Mouse (Mus musculus) left cerebral cortex, postnatal 10 days (tissue): ENCODE data around the gene Hoxa5. TPM values are rescaled to one million over a fixed set of nuclear protein-coding genes. Genes with fewer than 3 reads are reported as not detected.

Experiments
- microRNA-seq: library from miRNA; unstranded; fragments of <30 nt; microRNA quantifications from one replicate; pipeline ENCODE4 v1.2.0, GENCODE M21; 2022
- total RNA-seq, 2 experiments: library from RNA; stranded (reverse); gene quantifications; 2 replicates each; pipeline ENCODE4 v1.2.3; 2021

The Hoxa5 gene
- total RNA-seq, 2 experiments from 2014 or later, result not detected

Small RNAs within 50 kb of the gene (microRNA-seq; reads per million reads assigned to microRNA genes)
- gene Mir196b, result 2.3 reads per million

Other genes starting within 250 kb of the Hoxa5 start
- gene Skap2, start 192.0 kb downstream of the Hoxa5 start, total RNA-seq, result 1 to 10 TPM; 6.4 to 7.7 TPM
- gene Hoxa1, start 46.3 kb downstream of the Hoxa5 start, total RNA-seq, result not detected
- gene Hoxa2, start 39.8 kb downstream of the Hoxa5 start, total RNA-seq, result not detected
- not detected for gene 5730596B20Rik, start 27.1 kb downstream of the Hoxa5 start, total RNA-seq
- gene Hoxa4, start 12.8 kb downstream of the Hoxa5 start, total RNA-seq, result not detected
- gene Hoxa6, start 4.1 kb upstream of the Hoxa5 start, total RNA-seq, result not detected
- gene Hoxa3, start 8.7 kb upstream of the Hoxa5 start, total RNA-seq, result not detected
- gene Gm28308, start 8.8 kb upstream of the Hoxa5 start, total RNA-seq, result not detected
- not detected for gene Hoxa7, start 17.3 kb upstream of the Hoxa5 start, total RNA-seq
- not detected for gene Hoxa9, start 26.5 kb upstream of the Hoxa5 start, total RNA-seq
- not detected for gene Hoxa10, start 36.3 kb upstream of the Hoxa5 start, total RNA-seq
- not detected for gene Hoxa11, start 41.2 kb upstream of the Hoxa5 start, total RNA-seq
- not detected for gene Hoxa13, start 56.3 kb upstream of the Hoxa5 start, total RNA-seq
- gene Evx1, start 108.9 kb upstream of the Hoxa5 start, total RNA-seq, result not detected